ENCODE assay signal across 15 mouse cellular contexts in the genomic region with DNA sequence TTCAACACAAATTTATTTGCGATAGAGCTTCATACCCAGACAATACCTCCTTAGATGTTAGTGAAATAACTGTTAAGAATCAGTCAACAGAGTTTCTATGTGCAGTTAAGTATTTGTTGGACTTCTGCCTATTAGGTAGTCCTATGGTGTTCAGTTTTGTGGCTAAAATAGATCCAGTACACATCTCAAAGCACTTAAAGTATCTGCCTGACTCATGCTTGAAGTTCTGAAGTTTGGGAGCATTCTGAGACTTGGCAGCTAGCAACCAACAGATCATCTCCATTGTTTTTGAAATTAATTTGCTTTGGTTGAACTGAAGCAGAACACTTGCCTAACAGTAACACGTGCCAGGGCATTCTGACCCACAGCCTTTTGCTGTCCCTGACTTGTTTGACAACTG. TPM values are rescaled to one million over a fixed set of nuclear protein-coding genes. Genes with fewer than 3 reads are reported as not detected.
DNase-seq lines count a peak whose midpoint lies in the region; ATAC-seq lines count a peak whose summit lies in the region.
"Had no signal": no experiment of that assay in that cellular context is flagged by ENCODE, and none has a peak within 500 bp of the region (broad histone marks: within the 10 kb centered on the region; RNA-seq: fewer than 3 reads in every experiment).

No protein-coding gene starts in this region.

- no peaks in the 10 kb centered on the region for H3K9me3 ChIP-seq in embryonic facial prominence, embryonic 13.5 days
- no peaks in the 10 kb centered on the region for H3K9me3 ChIP-seq in embryonic facial prominence, embryonic 10.5 days
- H3K9me3 ChIP-seq in hindbrain, embryonic 15.5 days: no peaks in the 10 kb centered on the region
- no peaks in the 10 kb centered on the region for H3K9me3 ChIP-seq in hindbrain, embryonic 10.5 days
- H3K9me3 ChIP-seq in neural tube, embryonic 13.5 days: no peaks in the 10 kb centered on the region
- H3K9me3 ChIP-seq: midbrain, embryonic 12.5 days had no signal

- no peaks in the 10 kb centered on the region for H3K27me3 ChIP-seq in embryonic facial prominence, embryonic 13.5 days
- no peaks in the 10 kb centered on the region for H3K27me3 ChIP-seq in embryonic facial prominence, embryonic 10.5 days (replicated peaks; ENCODE audit: low read depth, poor library complexity, severe bottlenecking)
- H3K27me3 ChIP-seq in hindbrain, embryonic 15.5 days: no peaks in the 10 kb centered on the region
- no peaks in the 10 kb centered on the region for H3K27me3 ChIP-seq in hindbrain, embryonic 10.5 days (ENCODE audit: insufficient read depth, poor library complexity, severe bottlenecking)
- H3K27me3 ChIP-seq in neural tube, embryonic 13.5 days: no peaks in the 10 kb centered on the region
- H3K27me3 ChIP-seq: midbrain, embryonic 12.5 days had no signal

- H3K4me3 ChIP-seq in embryonic facial prominence, embryonic 13.5 days: no peak overlapping the region
- no peak overlapping the region for H3K4me3 ChIP-seq in embryonic facial prominence, embryonic 10.5 days
- no peak overlapping the region for H3K4me3 ChIP-seq in hindbrain, embryonic 15.5 days
- no peak overlapping the region for H3K4me3 ChIP-seq in hindbrain, embryonic 10.5 days
- H3K4me3 ChIP-seq in neural tube, embryonic 13.5 days: no peak overlapping the region
- H3K4me3 ChIP-seq: midbrain, embryonic 12.5 days had no signal

- DNase-seq in embryonic facial prominence, embryonic 10.5 days (ENCODE audit: low spot score): no peak
- DNase-seq in hindbrain, embryonic 10.5 days (ENCODE audit: low spot score): no peak
- DNase-seq in neural tube, embryonic 10.5 days (ENCODE audit: extremely low spot score, low spot score): no peak
- DNase-seq in embryo, embryonic 10 days (ENCODE audit: low spot score): no peak
- DNase-seq in frontal cortex, postnatal 25 days (ENCODE audit: low spot score in 2 of 2): no peak
- DNase-seq: adrenal gland, adult 8-10 months; cerebellum, adult 11 months; gastrocnemius, postnatal 10 days; kidney, adult 11 months; left cerebral cortex, postnatal 4 days; right cerebral cortex, postnatal 4 days had no signal

- peaks cover 28% of the 10 kb centered on the region for H3K4me1 ChIP-seq in embryonic facial prominence, embryonic 13.5 days
- H3K4me1 ChIP-seq in embryonic facial prominence, embryonic 10.5 days: peaks cover 27% of the 10 kb centered on the region
- H3K4me1 ChIP-seq in hindbrain, embryonic 15.5 days (replicated peaks): peaks cover 39% of the 10 kb centered on the region
- peaks cover 24% of the 10 kb centered on the region for H3K4me1 ChIP-seq in hindbrain, embryonic 10.5 days (replicated peaks)
- H3K4me1 ChIP-seq in neural tube, embryonic 13.5 days (replicated peaks): peaks cover 60% of the 10 kb centered on the region

- WGBS in embryonic facial prominence, embryonic 13.5 days: 43% methylated on average over 2 of the region's 2 CpGs
- WGBS in embryonic facial prominence, embryonic 10.5 days: 67% methylated on average over 2 of the region's 2 CpGs
- WGBS in hindbrain, embryonic 15.5 days: 57% methylated on average over 2 of the region's 2 CpGs
- WGBS in hindbrain, embryonic 10.5 days: 84% methylated on average over 2 of the region's 2 CpGs
- 59% methylated on average over 2 of the region's 2 CpGs for WGBS in neural tube, embryonic 13.5 days

- peak overlapping the region; percentile 45 for H3K4me2 ChIP-seq in embryonic facial prominence, embryonic 13.5 days
- peak overlapping the region; percentile 23; the same call in 1 of the 2 replicates for H3K4me2 ChIP-seq in hindbrain, embryonic 15.5 days
- H3K4me2 ChIP-seq in neural tube, embryonic 13.5 days: peak overlapping the region; percentile 61
- H3K4me2 ChIP-seq: midbrain, embryonic 12.5 days had no signal

- no peak overlapping the region for H3K9ac ChIP-seq in embryonic facial prominence, embryonic 13.5 days
- no peak overlapping the region for H3K9ac ChIP-seq in hindbrain, embryonic 15.5 days
- H3K9ac ChIP-seq in neural tube, embryonic 13.5 days: no peak overlapping the region
- H3K9ac ChIP-seq: midbrain, embryonic 12.5 days had no signal

- no peak for ATAC-seq in embryonic facial prominence, embryonic 13.5 days (ENCODE audit: insufficient number of reproducible peaks, insufficient read depth, low FRiP score, low TSS enrichment, low read depth)
- ATAC-seq in hindbrain, embryonic 15.5 days (ENCODE audit: low FRiP score, low read depth): no peak
- no peak for ATAC-seq in neural tube, embryonic 13.5 days (ENCODE audit: low read depth)

- H3K36me3 ChIP-seq in embryonic facial prominence, embryonic 13.5 days: no peaks in the 10 kb centered on the region
- no peaks in the 10 kb centered on the region for H3K36me3 ChIP-seq in embryonic facial prominence, embryonic 10.5 days (replicated peaks)
- no peaks in the 10 kb centered on the region for H3K36me3 ChIP-seq in hindbrain, embryonic 15.5 days
- H3K36me3 ChIP-seq in hindbrain, embryonic 10.5 days: no peaks in the 10 kb centered on the region
- H3K36me3 ChIP-seq in neural tube, embryonic 13.5 days: no peaks in the 10 kb centered on the region
- H3K36me3 ChIP-seq: midbrain, embryonic 12.5 days had no signal

- H3K27ac ChIP-seq in embryonic facial prominence, embryonic 13.5 days: no peak overlapping the region
- no peak overlapping the region for H3K27ac ChIP-seq in embryonic facial prominence, embryonic 10.5 days (replicated peaks)
- no peak overlapping the region for H3K27ac ChIP-seq in hindbrain, embryonic 15.5 days (replicated peaks)
- H3K27ac ChIP-seq in hindbrain, embryonic 10.5 days: no peak overlapping the region
- no peak overlapping the region for H3K27ac ChIP-seq in neural tube, embryonic 13.5 days (replicated peaks)
- H3K27ac ChIP-seq: midbrain, embryonic 12.5 days had no signal

RNA-seq across cellular contexts. Expression of a gene that starts 59.2 kb away (rescaled TPM):
- 99.5 and 101 TPM in 2 replicates for polyA plus RNA-seq in embryonic facial prominence, embryonic 13.5 days (2015; fragmentation: Nextera tagmentation; extraction: Ambion mirVana)
- 52.2 and 55.0 TPM in 2 replicates for polyA plus RNA-seq in embryonic facial prominence, embryonic 10.5 days (2016; fragmentation: Nextera tagmentation; extraction: Ambion mirVana)
- 46.0 and 47.6 TPM in 2 replicates for polyA plus RNA-seq in hindbrain, embryonic 15.5 days (2015; fragmentation: Nextera tagmentation; extraction: Ambion mirVana)
- 34.7 and 39.3 TPM in 2 replicates for polyA plus RNA-seq in hindbrain, embryonic 10.5 days (2016; fragmentation: Nextera tagmentation; extraction: Ambion mirVana)
- polyA plus RNA-seq in neural tube, embryonic 13.5 days (2015; fragmentation: Nextera tagmentation; extraction: Ambion mirVana): 54.7 and 59.8 TPM in 2 replicates
